Mouse (Mus musculus): ENCODE measurements at regions not wholly inside any gene's neighbourhood (a gene's known extent, or its start where the extent isn't known, plus 50 kb on each side); places are given as distances from the start of the nearest gene placed in this dataset.
"Not testable (repeated sequence)": the region's sequence is repeated elsewhere in the genome, so short reads cannot be mapped to it uniquely, and the experiment has no call there.

DNA sequence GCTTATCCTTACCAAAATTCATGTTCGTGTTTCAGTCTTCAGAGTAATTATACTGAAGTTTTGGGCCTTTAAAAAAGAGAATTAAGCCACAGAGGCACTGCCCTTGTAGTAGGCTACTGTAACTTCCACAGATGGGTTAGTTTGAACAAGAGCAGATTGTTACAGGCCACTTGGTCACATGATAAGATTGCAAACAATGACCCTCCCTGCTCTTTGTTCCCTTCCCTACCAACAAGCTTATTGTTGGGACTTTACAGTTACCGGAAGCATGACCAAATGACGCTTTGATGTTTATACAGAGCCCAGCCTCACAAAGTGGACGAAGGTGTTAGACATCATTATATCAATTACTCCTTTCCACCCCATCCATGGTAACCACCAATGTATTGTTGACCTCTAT is 63.9 kb upstream of the Galnt18 start:
- no peak for DNase-seq (ENCODE audit: low spot score)

DNA sequence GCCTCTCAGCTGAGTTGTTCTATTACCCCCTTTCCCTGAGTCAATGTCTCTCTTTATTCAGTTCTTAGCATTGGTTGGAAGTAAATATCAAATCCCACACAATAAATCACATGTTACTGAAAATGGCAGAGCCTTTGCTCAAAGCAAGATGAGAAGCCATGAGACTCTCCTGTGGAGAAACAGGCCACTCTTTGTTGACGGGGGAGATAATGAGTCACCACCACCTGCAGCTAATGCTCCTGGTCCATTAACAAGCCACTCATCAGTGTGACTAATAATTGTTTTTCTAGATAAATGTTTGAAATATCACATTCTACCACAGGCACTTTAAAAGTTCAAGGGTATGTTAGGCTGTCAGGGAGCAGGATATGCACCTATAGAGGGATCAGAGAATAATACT is 61.0 kb upstream of the Galnt18 start:
- DNase-seq (ENCODE audit: low spot score): no peak

DNA sequence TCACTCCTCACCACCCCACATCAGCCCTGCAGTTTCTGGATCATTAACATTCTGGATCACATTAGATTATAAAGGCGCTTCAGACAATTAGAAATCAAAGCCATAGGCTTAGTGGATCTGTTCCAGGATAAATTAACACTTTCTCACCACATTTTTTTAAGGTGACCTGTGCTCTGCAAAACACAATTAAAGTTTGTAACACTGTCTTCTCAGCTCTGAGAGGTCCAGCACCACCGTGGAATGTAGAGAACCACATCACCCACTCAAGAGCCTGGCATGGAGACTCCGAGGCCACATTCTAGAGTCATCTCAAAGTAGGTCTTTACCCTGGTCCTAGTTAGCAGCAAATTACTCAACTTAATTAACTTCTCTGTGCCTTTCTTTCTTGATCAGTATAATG is 58.4 kb upstream of the Galnt18 start:
- no peak for DNase-seq (ENCODE audit: low spot score)

- DNase-seq (ENCODE audit: low spot score): not testable (repeated sequence)
Measured at GRCm38 (mm10) chr7:111834356-111834755, 54.6 kb upstream of the Galnt18 start.

DNA sequence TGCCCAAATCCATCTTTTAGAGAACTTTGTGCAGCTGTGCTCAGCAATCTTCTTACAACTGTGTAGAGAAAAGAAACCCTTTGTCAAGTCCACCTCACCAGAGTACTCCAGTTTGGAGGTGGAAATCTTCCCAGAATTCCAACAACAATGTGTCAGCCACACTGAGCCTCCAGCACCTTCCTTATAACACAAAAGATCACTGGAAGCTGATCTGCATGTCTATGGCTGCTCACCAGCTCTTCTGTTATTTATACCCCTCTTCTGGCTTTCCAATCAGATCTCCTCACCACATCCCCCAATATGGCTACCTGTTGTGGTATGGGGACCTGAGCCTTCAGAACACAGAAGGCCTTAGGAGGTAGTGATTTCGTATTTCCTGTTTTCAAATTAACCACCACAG is 50.2 kb upstream of the Galnt18 start:
- DNase-seq (ENCODE audit: low spot score): no peak

Data from MN1 (cell line).